Mouse (Mus musculus) retina, embryonic 14.5 days (tissue): ENCODE measurements at regions not wholly inside any gene's neighbourhood (a gene's known extent, or its start where the extent isn't known, plus 50 kb on each side); places are given as distances from the start of the nearest gene placed in this dataset.
A peak's percentile ranks its signal among the peaks of the same experiment; 100 is the strongest.

Experiments used
- DNase-seq: peaks from one replicate; pipeline ENCODE4 v3.0.0-alpha.2; 2015; ENCODE audit warnings: low spot score

GRCm38 (mm10) chr17:83276000-83276891, 61.2 kb downstream of the Pkdcc start:
- DNase-seq = peak; percentile 74

GRCm38 (mm10) chr17:83277117-83277947, 62.2 kb downstream of the Pkdcc start:
- DNase-seq = peak; percentile 60

GRCm38 (mm10) chr17:83277948-83278924, 63.1 kb downstream of the Pkdcc start:
- no peak for DNase-seq

- DNase-seq = no peak
These were observed 67.4 kb upstream of the Eml4 start for GRCm38 (mm10) chr17:83283328-83283727.

GRCm38 (mm10) chr17:83287381-83288142, 63.2 kb upstream of the Eml4 start:
- peak; percentile 45 for DNase-seq

GRCm38 (mm10) chr17:83288143-83288492, 62.6 kb upstream of the Eml4 start:
- DNase-seq = peak; percentile 46

- DNase-seq = no peak
These were observed 55.0 kb upstream of the Eml4 start for GRCm38 (mm10) chr17:83295526-83296238.

- DNase-seq = no peak
These were observed 53.2 kb upstream of the Eml4 start for GRCm38 (mm10) chr17:83297379-83298121.
